Mouse (Mus musculus): ENCODE measurements around the gene Opa3. TPM values are rescaled to one million over a fixed set of nuclear protein-coding genes. Genes with fewer than 3 reads are reported as not detected.

Gene Opa3
- polyA plus RNA-seq, 1 experiment from 2014 or later = 28.4 TPM

DNA sequence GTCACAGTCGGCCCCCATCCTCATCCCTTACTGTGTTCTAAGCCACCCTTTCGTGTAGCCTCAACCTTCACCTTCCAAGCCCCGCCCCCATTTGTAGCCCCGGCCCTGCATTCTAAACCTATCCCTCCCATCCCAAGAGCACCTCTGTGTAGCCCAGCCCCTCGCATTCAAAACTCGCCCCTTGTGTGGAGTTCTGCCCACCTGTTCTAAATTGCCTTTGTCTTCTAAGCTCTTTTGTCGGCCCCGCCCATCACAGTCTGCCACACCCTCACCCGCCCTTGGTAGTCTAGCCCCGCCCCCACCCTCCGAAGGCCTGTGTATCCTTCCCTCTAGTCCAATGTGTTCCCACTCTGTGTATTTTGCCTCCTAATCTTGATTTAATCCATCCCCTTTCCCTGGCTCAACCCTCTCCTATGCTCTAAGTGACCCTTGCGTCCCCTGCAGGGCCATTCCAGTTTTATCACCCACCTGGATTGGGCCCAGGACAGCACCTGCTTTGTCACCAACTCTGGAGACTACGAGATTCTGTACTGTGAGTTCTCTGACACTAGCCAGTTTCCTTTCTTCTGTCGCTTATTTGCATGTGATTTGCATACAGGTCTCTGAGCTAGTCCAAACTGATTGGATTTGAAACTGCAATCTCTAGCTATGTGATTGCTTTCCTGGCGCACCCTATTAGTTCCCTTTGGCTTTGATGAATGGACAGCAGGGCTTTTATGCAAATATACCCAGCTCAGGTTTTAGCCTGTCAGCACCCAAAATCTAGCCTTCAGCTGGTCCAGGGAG, 25.9 kb upstream of the Opa3 start:
- no peak overlapping the region for H3K4me2 ChIP-seq
- no peak overlapping the region for H3K27ac ChIP-seq
- ATAC-seq (ENCODE audit: insufficient number of reproducible peaks, low FRiP score, low TSS enrichment, low read depth) = no peak
- H3K9ac ChIP-seq = no peak overlapping the region
- 59% methylated on average over 15 of the region's 15 CpGs for WGBS
- H3K4me1 ChIP-seq = no peaks in the 10 kb centered on the region
- no peaks in the 10 kb centered on the region for H3K9me3 ChIP-seq
- H3K4me3 ChIP-seq = no peak overlapping the region
- H3K36me3 ChIP-seq = peaks cover 60% of the 10 kb centered on the region
- no peaks in the 10 kb centered on the region for H3K27me3 ChIP-seq

DNA sequence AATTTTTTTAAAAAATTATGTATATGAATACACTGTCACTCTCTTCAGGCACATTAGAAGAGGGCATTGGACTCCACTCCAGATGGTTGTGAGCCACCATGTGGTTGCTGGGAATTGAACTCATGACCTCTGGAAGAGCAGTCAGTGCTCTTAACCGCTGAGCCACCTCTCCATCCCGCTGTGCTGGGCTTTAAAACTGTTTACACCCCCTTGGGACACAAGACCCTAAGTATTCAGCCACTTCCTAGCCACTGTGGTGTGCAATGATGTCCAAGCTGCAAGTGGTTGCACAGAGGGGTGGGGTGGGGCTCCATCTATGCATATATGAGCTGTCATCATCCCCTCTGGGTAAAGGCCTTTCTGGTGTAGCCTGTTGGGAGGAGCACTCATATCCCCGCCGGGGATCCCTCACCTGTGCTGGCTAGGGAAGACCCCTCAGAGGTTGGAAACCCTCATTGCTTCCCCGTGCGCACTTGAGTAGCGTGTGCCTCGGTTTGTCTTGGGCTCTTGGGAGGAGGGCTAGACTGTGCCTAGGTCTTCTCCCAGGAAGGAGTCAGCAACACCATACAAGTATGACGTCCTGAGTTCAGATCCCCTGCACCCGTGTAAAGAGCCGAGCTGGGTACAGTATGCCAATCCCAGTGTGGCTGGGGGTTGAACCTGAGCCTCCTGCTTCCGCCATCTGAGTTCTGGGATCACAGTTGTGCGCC, 19.8 kb upstream of the Opa3 start:
- no peak for ATAC-seq (ENCODE audit: insufficient number of reproducible peaks, low FRiP score, low TSS enrichment, low read depth)
- 83% methylated on average over 13 of the region's 13 CpGs for WGBS
- Histone ChIP-seq H3K4me2 (no peak overlapping the region), H3K4me1 (peaks cover 13% of the 10 kb centered on the region), H3K4me3 (no peak overlapping the region), H3K27me3 (no peaks in the 10 kb centered on the region), H3K36me3 (peaks cover 25% of the 10 kb centered on the region), H3K9ac (no peak overlapping the region), H3K9me3 (no peaks in the 10 kb centered on the region), H3K27ac (no peak overlapping the region)

DNA sequence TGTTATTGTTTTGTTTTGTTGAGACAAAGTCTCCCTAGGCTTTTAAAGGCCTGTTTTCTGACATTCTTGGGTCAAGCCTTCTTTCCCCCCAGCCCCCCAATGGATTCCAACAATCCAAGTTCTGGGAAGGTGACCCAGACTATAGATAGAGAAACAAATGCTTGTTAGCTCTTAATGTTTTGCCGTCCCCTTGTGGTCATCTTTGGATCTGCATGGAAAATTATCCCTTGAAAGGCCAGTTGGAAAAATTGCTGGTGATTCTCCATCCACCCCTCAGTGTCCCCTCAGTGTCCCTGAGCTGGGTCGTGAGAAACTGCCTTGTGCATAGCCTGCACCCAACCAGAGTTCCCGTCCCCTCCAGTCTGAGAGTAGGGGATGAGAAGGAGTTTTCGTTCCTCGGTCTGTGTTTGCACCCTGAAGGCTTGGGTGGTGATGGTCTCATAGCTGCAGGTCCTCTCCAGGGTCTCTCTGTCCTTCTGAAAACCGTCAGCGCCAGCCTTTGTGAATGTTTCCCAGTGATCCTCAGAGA, 19.1 kb upstream of the Opa3 start:
- H3K9ac ChIP-seq = no peak overlapping the region
- no peak overlapping the region for H3K4me3 ChIP-seq
- peaks cover 20% of the 10 kb centered on the region for H3K36me3 ChIP-seq
- 44% methylated on average over 7 of the region's 7 CpGs for WGBS
- H3K9me3 ChIP-seq = no peaks in the 10 kb centered on the region
- H3K4me1 ChIP-seq = peaks cover 14% of the 10 kb centered on the region
- ATAC-seq (ENCODE audit: insufficient number of reproducible peaks, low FRiP score, low TSS enrichment, low read depth) = no peak
- H3K27me3 ChIP-seq = no peaks in the 10 kb centered on the region
- H3K27ac ChIP-seq = no peak overlapping the region
- no peak overlapping the region for H3K4me2 ChIP-seq

DNA sequence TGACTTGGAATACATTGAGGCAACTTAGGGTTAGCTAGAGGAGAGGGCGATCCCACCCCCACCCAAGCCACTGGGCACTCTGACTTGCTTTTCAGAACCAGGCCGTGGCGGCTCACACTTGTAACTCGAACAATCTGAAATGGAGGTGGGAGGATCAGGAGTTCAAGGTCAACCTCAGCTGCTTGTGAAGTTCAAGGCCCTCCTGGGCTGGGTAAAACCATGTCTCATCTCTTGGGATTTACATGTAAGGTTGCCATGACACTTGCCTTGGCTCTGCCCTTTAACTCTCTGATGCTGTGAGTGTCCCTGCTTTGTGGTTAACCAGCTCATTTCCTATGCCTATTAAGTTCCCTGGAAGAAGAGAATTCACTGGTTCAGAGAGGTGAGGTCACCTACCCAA, 18.6 kb upstream of the Opa3 start:
- Histone ChIP-seq H3K4me1 (peaks cover 18% of the 10 kb centered on the region), H3K9ac (no peak overlapping the region), H3K4me2 (no peak overlapping the region), H3K27ac (no peak overlapping the region), H3K36me3 (peaks cover 15% of the 10 kb centered on the region), H3K4me3 (no peak overlapping the region), H3K27me3 (no peaks in the 10 kb centered on the region), H3K9me3 (no peaks in the 10 kb centered on the region)
- WGBS = 78% methylated on average over 4 of the region's 4 CpGs
- ATAC-seq (ENCODE audit: insufficient number of reproducible peaks, low FRiP score, low TSS enrichment, low read depth) = no peak

DNA sequence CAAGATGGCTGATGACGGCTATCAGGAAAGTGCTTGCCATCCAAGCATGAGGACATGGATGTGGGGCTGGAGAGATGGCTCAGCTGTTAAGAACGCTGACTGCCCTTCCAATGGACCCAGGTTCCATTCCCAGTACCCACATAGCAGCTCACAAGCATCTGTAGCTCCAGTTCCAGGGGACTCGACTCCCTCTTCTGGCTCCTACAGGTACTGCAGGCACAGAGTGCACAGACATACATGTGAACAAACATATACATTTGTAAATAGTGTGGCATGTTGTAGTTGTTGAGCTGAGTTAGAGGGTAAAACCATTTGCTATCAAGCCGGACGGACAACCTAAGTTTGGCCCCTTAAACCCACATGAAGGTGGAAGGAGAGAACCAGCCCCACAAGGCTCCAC, 18.1 kb upstream of the Opa3 start:
- no peak overlapping the region for H3K9ac ChIP-seq
- H3K27me3 ChIP-seq = no peaks in the 10 kb centered on the region
- no peak for ATAC-seq (ENCODE audit: insufficient number of reproducible peaks, low FRiP score, low TSS enrichment, low read depth)
- no peaks in the 10 kb centered on the region for H3K9me3 ChIP-seq
- H3K4me3 ChIP-seq = no peak overlapping the region
- H3K4me2 ChIP-seq = no peak overlapping the region
- no peak overlapping the region for H3K27ac ChIP-seq
- 92% methylated on average over 5 of the region's 5 CpGs for WGBS
- H3K36me3 ChIP-seq = peaks cover 11% of the 10 kb centered on the region
- peaks cover 18% of the 10 kb centered on the region for H3K4me1 ChIP-seq

DNA sequence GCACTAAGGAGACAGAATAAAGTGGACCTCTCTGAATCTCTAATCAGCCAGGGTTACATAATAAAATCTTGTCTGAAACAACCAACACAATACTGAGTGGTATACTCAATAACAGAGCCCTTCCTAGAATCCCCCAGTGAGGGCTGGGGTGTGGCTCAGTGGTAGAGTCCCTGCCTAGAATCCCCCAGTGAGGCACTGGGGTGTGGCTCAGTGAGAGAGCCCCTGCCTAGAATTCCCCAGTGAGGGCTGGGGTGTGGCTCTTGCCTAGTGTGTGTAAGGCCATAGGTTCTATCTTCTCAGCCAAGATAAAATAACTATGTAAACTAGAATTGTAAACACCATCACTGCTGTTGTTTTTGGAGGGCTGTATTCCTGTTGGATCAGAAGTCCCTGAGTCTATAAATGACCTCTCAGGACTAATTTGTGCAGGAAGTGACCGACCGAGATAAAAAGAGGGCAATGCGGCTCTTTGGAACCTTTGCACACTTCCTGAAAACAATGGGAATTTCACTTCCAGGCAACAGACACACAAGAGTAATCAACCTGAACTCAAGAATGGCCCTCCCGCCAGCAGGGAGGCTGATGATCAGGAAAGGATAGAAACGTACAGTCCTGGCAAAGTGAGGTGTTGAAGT, 17.0 kb upstream of the Opa3 start:
- no peaks in the 10 kb centered on the region for H3K9me3 ChIP-seq
- ATAC-seq (ENCODE audit: insufficient number of reproducible peaks, low FRiP score, low TSS enrichment, low read depth) = no peak
- H3K27ac ChIP-seq = no peak overlapping the region
- WGBS = 58% methylated on average over 5 of the region's 5 CpGs
- peaks cover 26% of the 10 kb centered on the region for H3K4me1 ChIP-seq
- H3K4me2 ChIP-seq = no peak overlapping the region
- no peak overlapping the region for H3K9ac ChIP-seq
- no peaks in the 10 kb centered on the region for H3K27me3 ChIP-seq
- H3K36me3 ChIP-seq = no peaks in the 10 kb centered on the region
- H3K4me3 ChIP-seq = no peak overlapping the region

DNA sequence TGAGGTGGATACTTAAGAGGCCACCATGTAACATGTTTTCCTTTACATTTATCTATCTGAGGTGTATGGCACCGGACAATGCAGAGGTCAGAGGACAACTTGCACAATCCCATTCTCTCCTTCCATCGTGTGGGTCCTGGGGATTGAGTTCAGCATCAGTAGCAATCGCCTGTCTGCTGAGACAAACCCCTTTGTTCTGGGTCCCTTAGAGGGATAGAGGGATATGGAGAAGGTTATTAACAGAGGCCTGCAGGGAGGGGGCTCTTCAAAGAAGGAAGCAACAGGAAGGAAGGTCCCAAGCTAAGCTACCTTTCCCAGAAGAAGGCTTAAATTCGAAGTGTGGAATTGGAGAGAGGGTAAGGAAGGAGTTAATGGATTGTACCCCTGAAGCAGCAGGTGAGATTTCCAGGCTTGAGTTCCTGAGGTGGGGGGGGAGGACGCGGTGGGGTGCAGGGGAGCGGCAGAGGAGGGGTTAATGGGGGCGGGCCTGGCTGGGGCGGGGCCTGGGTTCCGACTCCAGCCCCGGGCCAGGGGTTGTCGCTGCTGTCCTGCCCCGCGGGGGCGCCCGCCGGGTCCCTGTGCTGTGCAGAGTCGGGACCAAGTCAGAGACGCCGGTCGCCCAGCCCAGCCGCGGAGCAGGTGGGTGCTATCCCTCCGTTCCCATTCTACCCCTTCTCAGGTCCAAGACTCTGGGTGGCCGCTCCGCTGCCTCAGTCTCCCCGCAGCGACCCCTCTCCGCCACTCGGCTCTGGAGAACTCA, 16.0 kb upstream of the Opa3 start, which contains the start of gene Gpr4:
Gpr4 (plus strand) TSS at position 543 of the 760 bp plus-strand sequence.
- peak; percentile 27; the same call in 1 of the 2 replicates for ATAC-seq (ENCODE audit: insufficient number of reproducible peaks, low FRiP score, low TSS enrichment, low read depth)
- Histone ChIP-seq H3K27ac (no peak within 1 kb of the TSS), H3K27me3 (no peaks in the 10 kb centered on the region), H3K9me3 (no peaks in the 10 kb centered on the region), H3K4me2 (peak within 1 kb of the TSS; percentile 80), H3K4me3 (peak within 1 kb of the TSS; percentile 50), H3K9ac (0 out of 2 replicates have a peak within 1 kb of the TSS, but pooled peaks have one; percentile 15), H3K4me1 (peaks cover 29% of the 10 kb centered on the region), H3K36me3 (no peaks in the 10 kb centered on the region)
- WGBS = 2% methylated on average over 21 of the region's 30 CpGs

DNA sequence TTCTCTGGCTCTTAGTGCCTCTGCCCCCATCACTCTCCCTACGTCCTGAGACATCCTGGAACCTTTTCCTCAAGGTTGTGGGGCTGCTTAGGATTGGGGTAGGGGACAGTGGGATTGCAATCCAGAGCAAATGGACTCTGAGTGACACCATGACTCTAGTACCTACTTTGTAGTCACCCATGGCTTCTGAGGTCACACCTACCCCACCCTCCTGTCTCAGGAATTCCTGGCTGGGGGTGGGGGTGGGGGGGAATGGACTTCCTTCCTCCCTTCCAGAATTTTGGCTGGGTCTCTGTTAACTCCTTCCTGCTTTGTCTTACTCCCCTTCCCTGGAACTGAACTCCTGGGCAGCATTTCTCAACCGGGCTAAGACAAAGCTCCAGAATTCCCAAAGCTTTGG, 14.7 kb upstream of the Opa3 start:
- Histone ChIP-seq H3K4me2 (no peak overlapping the region), H3K9ac (no peak overlapping the region), H3K27ac (no peak overlapping the region), H3K36me3 (no peaks in the 10 kb centered on the region), H3K4me1 (peaks cover 38% of the 10 kb centered on the region), H3K9me3 (no peaks in the 10 kb centered on the region), H3K4me3 (peak overlapping the region; percentile 50; the same call in 1 of the 2 replicates), H3K27me3 (no peaks in the 10 kb centered on the region)
- no peak for ATAC-seq (ENCODE audit: insufficient number of reproducible peaks, low FRiP score, low TSS enrichment, low read depth)
- WGBS = 55% methylated on average over 2 of the region's 2 CpGs

DNA sequence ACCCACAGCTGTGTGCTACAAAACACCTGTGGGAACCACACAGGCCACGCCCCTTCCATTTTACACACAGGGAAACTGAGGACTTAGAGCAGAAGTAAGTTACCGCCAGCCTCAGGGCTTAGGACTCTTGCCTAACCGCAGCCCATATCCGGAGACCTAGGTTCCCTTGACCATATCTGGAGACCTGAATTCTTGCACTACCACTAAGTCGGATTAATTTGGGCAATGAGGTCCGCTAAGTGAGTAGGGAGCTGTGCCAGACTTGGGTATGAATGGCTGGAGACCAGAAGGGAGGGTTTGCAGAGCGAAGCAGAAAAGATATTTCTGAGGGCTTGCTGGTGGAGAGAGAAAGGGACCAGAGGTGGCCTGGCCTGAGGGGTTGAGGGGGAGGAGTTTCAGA, 13.8 kb upstream of the Opa3 start:
- WGBS = 66% methylated on average over 7 of the region's 7 CpGs
- no peak for ATAC-seq (ENCODE audit: insufficient number of reproducible peaks, low FRiP score, low TSS enrichment, low read depth)
- Histone ChIP-seq H3K27ac (no peak overlapping the region), H3K27me3 (no peaks in the 10 kb centered on the region), H3K4me3 (no peak overlapping the region), H3K4me2 (no peak overlapping the region), H3K36me3 (no peaks in the 10 kb centered on the region), H3K9ac (no peak overlapping the region), H3K9me3 (no peaks in the 10 kb centered on the region), H3K4me1 (peaks cover 39% of the 10 kb centered on the region)

DNA sequence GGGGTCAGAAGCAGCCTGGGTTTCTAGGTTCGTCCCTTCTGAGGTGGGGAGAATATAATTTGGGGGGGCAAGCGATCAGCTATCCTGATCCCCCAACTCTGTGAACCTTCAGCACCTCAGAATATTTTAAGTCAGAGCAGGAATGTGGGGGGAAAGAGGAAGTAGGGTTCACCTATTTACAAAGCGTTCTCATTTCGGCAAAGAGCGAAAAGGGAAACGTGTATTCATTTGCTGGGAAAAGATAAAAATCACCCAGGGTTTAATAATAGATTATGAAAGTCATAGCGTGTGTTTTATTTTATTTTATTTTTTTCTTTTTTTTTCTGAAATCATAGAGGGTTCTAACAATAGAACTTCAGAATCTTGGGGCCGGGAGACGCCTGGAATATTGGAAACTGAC, 13.2 kb upstream of the Opa3 start:
- 52% methylated on average over 9 of the region's 9 CpGs for WGBS
- H3K27ac ChIP-seq = no peak overlapping the region
- no peak for ATAC-seq (ENCODE audit: insufficient number of reproducible peaks, low FRiP score, low TSS enrichment, low read depth)
- no peaks in the 10 kb centered on the region for H3K27me3 ChIP-seq
- no peak overlapping the region for H3K4me2 ChIP-seq
- peaks cover 39% of the 10 kb centered on the region for H3K4me1 ChIP-seq
- no peaks in the 10 kb centered on the region for H3K9me3 ChIP-seq
- H3K36me3 ChIP-seq = no peaks in the 10 kb centered on the region
- H3K4me3 ChIP-seq = no peak overlapping the region
- H3K9ac ChIP-seq = no peak overlapping the region

DNA sequence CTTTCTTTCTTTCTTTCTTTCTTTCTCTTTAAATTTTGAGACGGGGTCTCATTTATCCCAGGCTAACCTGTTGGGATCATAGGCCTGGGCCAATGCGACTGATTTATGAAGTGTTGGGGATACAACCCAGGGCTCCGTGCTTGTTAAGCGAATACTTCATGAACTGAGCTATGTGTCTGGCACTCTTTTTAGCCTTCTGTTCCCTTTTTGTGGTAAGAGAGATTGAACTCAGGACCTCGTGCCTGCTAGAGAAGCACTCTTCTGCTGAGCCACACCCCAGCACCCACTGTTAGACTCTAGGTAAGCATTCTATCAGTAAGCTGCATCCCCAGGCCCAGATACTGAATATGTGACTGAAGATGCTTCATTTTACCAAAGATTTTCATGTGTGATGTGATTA, 10.6 kb upstream of the Opa3 start:
- no peak overlapping the region for H3K27ac ChIP-seq
- H3K4me1 ChIP-seq = peaks cover 32% of the 10 kb centered on the region
- H3K27me3 ChIP-seq = no peaks in the 10 kb centered on the region
- H3K36me3 ChIP-seq = peaks cover 6% of the 10 kb centered on the region; the same call in 1 of the 2 replicates
- WGBS = 13% methylated on average over 5 of the region's 5 CpGs
- no peaks in the 10 kb centered on the region for H3K9me3 ChIP-seq
- no peak overlapping the region for H3K4me3 ChIP-seq
- no peak overlapping the region for H3K9ac ChIP-seq
- H3K4me2 ChIP-seq = no peak overlapping the region
- ATAC-seq (ENCODE audit: insufficient number of reproducible peaks, low FRiP score, low TSS enrichment, low read depth) = no peak

Data from limb, embryonic 15.5 days (tissue).